Mouse (Mus musculus): ENCODE measurements at regions not wholly inside any gene's neighbourhood (a gene's known extent, or its start where the extent isn't known, plus 50 kb on each side); places are given as distances from the start of the nearest gene placed in this dataset.

- no peak for TF ChIP-seq EP300 (IDR thresholded peaks at IDR 0.05; ENCODE audit: low read depth)
- no peak for TF ChIP-seq CTCF (IDR thresholded peaks at IDR 0.05; ENCODE audit: low read depth)
Observed at GRCm38 (mm10) chr3:38194001-38194400, 290.6 kb downstream of the Ankrd50 start.
